ENCODE assay signal across 10 mouse cellular contexts in genomic region chrX:21089867-21090239, GRCm38 (mm10). TPM values are rescaled to one million over a fixed set of nuclear protein-coding genes. Genes with fewer than 3 reads are reported as not detected.
DNase-seq lines count a peak whose midpoint lies in the region; ATAC-seq lines count a peak whose summit lies in the region.
"Had no signal": no experiment of that assay in that cellular context is flagged by ENCODE, and none has a peak within 500 bp of the region (broad histone marks: within the 10 kb centered on the region; RNA-seq: fewer than 3 reads in every experiment).

No protein-coding gene starts in this region.

- no peak for ATAC-seq in heart, embryonic 15.5 days (replicated peaks; ENCODE audit: insufficient number of reproducible peaks, insufficient read depth, low FRiP score, low read depth)

- H3K4me2 ChIP-seq in heart, embryonic 15.5 days, result peak overlapping the region; percentile 67

- WGBS in heart, embryonic 15.5 days, result 51% methylated on average over 7 of the region's 7 CpGs
- WGBS in macrophage (ENCODE audit: missing documents), result 49% methylated on average over 7 of the region's 7 CpGs

- no peaks in the 10 kb centered on the region for H3K79me2 ChIP-seq in macrophage (ENCODE audit: inconsistent target)

- no peaks in the 10 kb centered on the region for H3K36me3 ChIP-seq in heart, embryonic 15.5 days
- no peaks in the 10 kb centered on the region for H3K36me3 ChIP-seq in macrophage (ENCODE audit: inconsistent target)

- H3K27me3 ChIP-seq in heart, embryonic 15.5 days, result no peaks in the 10 kb centered on the region

- no peak overlapping the region for H3K9ac ChIP-seq in heart, embryonic 15.5 days

- no peaks in the 10 kb centered on the region for H3K9me3 ChIP-seq in heart, embryonic 15.5 days (replicated peaks)

- peak overlapping the region; percentile 54 for H3K4me3 ChIP-seq in heart, embryonic 15.5 days
- H3K4me3 ChIP-seq in brown adipose tissue, adult 24 weeks (ENCODE audit: insufficient read depth, low read depth, low read length), result peak overlapping the region; percentile 45
- H3K4me3 ChIP-seq in macrophage (ENCODE audit: inconsistent target), result peak overlapping the region; percentile 39

- DNase-seq in heart, postnatal 25 days (ENCODE audit: low spot score), result no peak
- DNase-seq in heart, postnatal 4 days, result peak; percentile 5
- DNase-seq in adrenal gland, postnatal 10 days, result no peak
- DNase-seq in cerebellum, postnatal 10 days, result no peak
- no peak for DNase-seq in layer of hippocampus, postnatal 10 days (ENCODE audit: low spot score in 2 of 2)

- intact Hi-C loops in heart, postnatal 25 days (cut with DNase I), result no loop called here

- H3K4me1 ChIP-seq in heart, embryonic 15.5 days (replicated peaks), result no peaks in the 10 kb centered on the region
- no peaks in the 10 kb centered on the region for H3K4me1 ChIP-seq in brown adipose tissue, adult 24 weeks (ENCODE audit: control insufficient read depth, insufficient read depth, insufficient read length, low read length)

- H3K27ac ChIP-seq in heart, embryonic 15.5 days, result peak overlapping the region; percentile 68; the same call in 1 of the 2 replicates
- H3K27ac ChIP-seq in brown adipose tissue, adult 24 weeks (replicated peaks; ENCODE audit: low read depth, low read length), result 0 out of 2 replicates have a peak overlapping the region, but pooled peaks have one; percentile 49
- no peak overlapping the region for H3K27ac ChIP-seq in macrophage

RNA-seq across cellular contexts. Expression of gene Zfp300, which starts 0.5 kb away (rescaled TPM):
- 0.58 and 0.77 TPM in 2 replicates for polyA plus RNA-seq in heart, embryonic 15.5 days (2015; fragmentation: Nextera tagmentation; extraction: Ambion mirVana)
- under 1 TPM; 0.56 to 0.78 TPM for total RNA-seq in heart, postnatal 25 days (2021)
- polyA plus RNA-seq in brown adipose tissue, adult 24 weeks (2012; ENCODE audit: insufficient read depth, insufficient read length, missing spikeins), result 0.63 and 0.67 TPM in 2 replicates
- total RNA-seq in heart, postnatal 4 days (2021), result under 1 TPM; 0.59 to 0.91 TPM
- total RNA-seq in macrophage (2018; cell fraction: chromatin; rRNA removed), result 1 to 10 TPM in 7 of 26 experiments, under 1 TPM in 15, not detected in 4; 0.15 to 3.0 (median 0.78) TPM
- total RNA-seq in macrophage (2018; cell fraction: cytosol; rRNA removed), result under 1 TPM; 0.05 to 0.65 (median 0.22) TPM
- total RNA-seq in macrophage (2018; cell fraction: nucleus; rRNA removed), result 1 to 10 TPM in 2 of 26 experiments, under 1 TPM in 18, not detected in 6; 0.06 to 1.2 (median 0.40) TPM
- polyA plus RNA-seq in macrophage (2018), result 0.26 to 0.60 TPM (median 0.53 TPM) in 3 replicates
- total RNA-seq in adrenal gland, postnatal 10 days (2021), result 1 to 10 TPM; 1.5 to 2.9 TPM
- 1 to 10 TPM; 4.0 to 4.4 TPM for total RNA-seq in layer of hippocampus, postnatal 10 days (2021)

RNA-seq across cellular contexts. Expression of gene Spaca5, which starts 21.6 kb away (rescaled TPM):
- not detected in 2 replicates for polyA plus RNA-seq in heart, embryonic 15.5 days (2015; fragmentation: Nextera tagmentation; extraction: Ambion mirVana)
- total RNA-seq in heart, postnatal 25 days (2021), result not detected
- not detected in 2 replicates for polyA plus RNA-seq in brown adipose tissue, adult 24 weeks (2012; ENCODE audit: insufficient read depth, insufficient read length, missing spikeins)
- not detected for total RNA-seq in heart, postnatal 4 days (2021)
- not detected for total RNA-seq in macrophage (2018; cell fraction: chromatin; rRNA removed)
- not detected for total RNA-seq in macrophage (2018; cell fraction: cytosol; rRNA removed)
- not detected for total RNA-seq in macrophage (2018; cell fraction: nucleus; rRNA removed)
- polyA plus RNA-seq in macrophage (2018), result not detected in 3 replicates
- total RNA-seq in adrenal gland, postnatal 10 days (2021), result not detected
- total RNA-seq in layer of hippocampus, postnatal 10 days (2021), result not detected
- total RNA-seq: ES-E14; left cerebral cortex, postnatal 14 days had no signal

RNA-seq across cellular contexts. Expression of gene Ssxa1, which starts 25.8 kb away (rescaled TPM):
- not detected in 2 replicates for polyA plus RNA-seq in heart, embryonic 15.5 days (2015; fragmentation: Nextera tagmentation; extraction: Ambion mirVana)
- total RNA-seq in heart, postnatal 25 days (2021), result not detected
- not detected in 2 replicates for polyA plus RNA-seq in brown adipose tissue, adult 24 weeks (2012; ENCODE audit: insufficient read depth, insufficient read length, missing spikeins)
- not detected for total RNA-seq in heart, postnatal 4 days (2021)
- not detected for total RNA-seq in macrophage (2018; cell fraction: chromatin; rRNA removed)
- not detected for total RNA-seq in macrophage (2018; cell fraction: cytosol; rRNA removed)
- not detected for total RNA-seq in macrophage (2018; cell fraction: nucleus; rRNA removed)
- polyA plus RNA-seq in macrophage (2018), result not detected in 3 replicates
- not detected for total RNA-seq in adrenal gland, postnatal 10 days (2021)
- not detected for total RNA-seq in layer of hippocampus, postnatal 10 days (2021)
- total RNA-seq: ES-E14; left cerebral cortex, postnatal 14 days had no signal

RNA-seq across cellular contexts. Expression of gene Zfp182, which starts 27.7 kb away (rescaled TPM):
- 4.4 and 4.5 TPM in 2 replicates for polyA plus RNA-seq in heart, embryonic 15.5 days (2015; fragmentation: Nextera tagmentation; extraction: Ambion mirVana)
- total RNA-seq in heart, postnatal 25 days (2021), result 1 to 10 TPM; 3.4 to 3.8 TPM
- 2.2 and 2.8 TPM in 2 replicates for polyA plus RNA-seq in brown adipose tissue, adult 24 weeks (2012; ENCODE audit: insufficient read depth, insufficient read length, missing spikeins)
- total RNA-seq in heart, postnatal 4 days (2021), result 1 to 10 TPM; 4.1 to 4.5 TPM
- 100 to 1,000 TPM in 15 of 26 experiments, 10 to 100 TPM in 11; 41.8 to 150 (median 104) TPM for total RNA-seq in macrophage (2018; cell fraction: chromatin; rRNA removed)
- total RNA-seq in macrophage (2018; cell fraction: cytosol; rRNA removed), result 10 to 100 TPM in 1 of 26 experiments, 1 to 10 TPM in 25; 1.9 to 10.6 (median 6.1) TPM
- total RNA-seq in macrophage (2018; cell fraction: nucleus; rRNA removed), result 100 to 1,000 TPM in 2 of 26 experiments, 10 to 100 TPM in 24; 30.3 to 134 (median 56.2) TPM
- polyA plus RNA-seq in macrophage (2018), result 4.2 to 11.0 TPM (median 7.6 TPM) in 3 replicates
- 1 to 10 TPM; 6.6 to 9.5 TPM for total RNA-seq in adrenal gland, postnatal 10 days (2021)
- 1 to 10 TPM; 8.3 to 9.3 TPM for total RNA-seq in layer of hippocampus, postnatal 10 days (2021)
